Mouse (Mus musculus) embryonic facial prominence, embryonic 14.5 days (tissue): Measurements from ENCODE around the gene Cadps2. TPM values are rescaled to one million over a fixed set of nuclear protein-coding genes. Genes with fewer than 3 reads are reported as not detected.

Experiments used
- ATAC-seq: fragments of 200-750 bp; cut with Nextera tagmentation; 2 replicates; pipeline ENCODE4 v1.8.0; 2017; ENCODE audit warnings: low read depth, moderate number of reproducible peaks, moderate TSS enrichment
- DNase-seq: peaks from one replicate; pipeline ENCODE4 v3.0.0-alpha.2; 2015; ENCODE audit warnings: low spot score
- H3K27ac ChIP-seq: fragments of 300-500 bp; sonication (generic); replicated peaks from 2 replicates; pipeline ENCODE4 v1.5.1; 2014; ENCODE audit warnings: low read depth, mild to moderate bottlenecking, low read length, moderate library complexity
- H3K27me3 ChIP-seq: fragments of 300-500 bp; sonication (generic); replicated peaks from 2 replicates; pipeline ENCODE4 v1.6.1; 2014; ENCODE audit warnings: low read length; ENCODE audit not compliant: control insufficient read depth, insufficient read depth
- H3K36me3 ChIP-seq: fragments of 300-500 bp; sonication (generic); 2 replicates; pipeline ENCODE4 v1.6.1; 2014; ENCODE audit warnings: low read length, mixed read lengths; ENCODE audit not compliant: control insufficient read depth, insufficient read depth
- H3K4me1 ChIP-seq: fragments of 300-500 bp; sonication (generic); 2 replicates; pipeline ENCODE4 v1.6.1; 2014; ENCODE audit warnings: antibody characterized with exemption, low read length; ENCODE audit not compliant: control insufficient read depth, insufficient read depth
- H3K4me2 ChIP-seq: fragments of 300-500 bp; sonication (generic); 2 replicates; pipeline ENCODE4 v1.6.1; 2014; ENCODE audit warnings: low read depth, mild to moderate bottlenecking, low read length, moderate library complexity, mixed read lengths
- H3K4me3 ChIP-seq: fragments of 300-500 bp; sonication (generic); 2 replicates; pipeline ENCODE4 v1.5.1; 2014; ENCODE audit warnings: low read depth, mild to moderate bottlenecking, low read length
- H3K9ac ChIP-seq: fragments of 300-500 bp; sonication (generic); 2 replicates; pipeline ENCODE4 v1.6.1; 2014; ENCODE audit warnings: low read depth, mild to moderate bottlenecking, low read length, moderate library complexity, mixed read lengths
- H3K9me3 ChIP-seq: fragments of 300-500 bp; sonication (generic); 2 replicates; pipeline ENCODE4 v1.6.1; 2016; ENCODE audit warnings: low read length; ENCODE audit not compliant: control insufficient read depth
- WGBS: fragments of 180-500 bp; shearing (Covaris S2); extraction: QIAGEN DNeasy Blood & Tissue Kit; methylation state at CpG from one replicate; pipeline ENCODE4 v1.1.7; 2014; 5-methylcytosine and 5-hydroxymethylcytosine counted together
- polyA plus RNA-seq: library from polyadenylated mRNA; unstranded; fragments of >200 nt; fragmentation: Nextera tagmentation; extraction: Ambion mirVana; gene quantifications from 2 replicates; pipeline ENCODE4 v1.2.1, GENCODE M21; 2014

The Cadps2 gene
- polyA plus RNA-seq, 1 experiment from 2014 or later: 7.2 TPM

DNA sequence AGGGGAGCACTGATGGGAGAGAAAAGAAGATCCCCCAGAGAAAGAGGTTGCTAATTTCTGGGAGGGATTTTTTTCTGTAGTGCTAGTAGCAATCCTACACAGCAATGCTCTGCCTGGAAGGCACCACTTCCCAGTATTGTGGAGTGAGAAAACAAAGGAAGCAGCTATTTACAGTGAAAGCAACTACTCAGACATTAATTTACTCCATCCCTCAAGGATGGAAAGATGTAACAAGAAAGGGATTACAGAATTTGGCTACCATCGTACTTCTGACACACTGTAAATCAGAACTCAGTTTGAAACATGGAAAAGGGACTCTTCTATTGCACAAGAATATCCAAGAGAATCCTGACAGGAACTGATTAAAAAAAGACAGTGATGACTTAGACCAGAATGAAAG, 29.1 kb downstream of the Cadps2 start:
- H3K27ac ChIP-seq: no peak overlapping the region
- no peaks in the 10 kb centered on the region for H3K4me1 ChIP-seq
- no peak overlapping the region for H3K4me3 ChIP-seq
- no peaks in the 10 kb centered on the region for H3K27me3 ChIP-seq
- DNase-seq (no peak), ATAC-seq (no peak)
- H3K36me3 ChIP-seq: no peaks in the 10 kb centered on the region
- no peaks in the 10 kb centered on the region for H3K9me3 ChIP-seq
- 65% methylated on average over 1 of the region's 1 CpGs for WGBS
- H3K4me2 ChIP-seq: no peak overlapping the region
- no peak overlapping the region for H3K9ac ChIP-seq

DNA sequence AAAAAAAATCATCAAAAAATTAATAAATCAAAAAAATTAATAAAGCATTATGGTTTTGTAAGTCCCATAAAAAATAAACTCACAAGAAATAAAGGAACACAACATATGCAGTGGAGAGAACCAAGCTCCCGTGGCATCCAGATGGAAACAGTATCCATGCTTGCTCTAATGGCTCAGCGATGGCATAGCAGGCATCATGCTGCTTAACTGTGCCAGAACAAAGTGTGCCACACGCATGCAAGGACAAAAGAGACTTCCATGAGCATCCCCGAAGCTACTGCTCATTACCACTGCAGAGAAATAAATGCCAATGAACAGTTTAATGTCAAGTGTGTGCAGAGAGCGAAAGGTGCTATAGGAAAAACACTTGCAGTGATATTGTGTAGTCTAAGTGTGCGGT, 29.9 kb downstream of the Cadps2 start:
- Histone ChIP-seq H3K9me3 (no peaks in the 10 kb centered on the region), H3K4me1 (no peaks in the 10 kb centered on the region), H3K36me3 (no peaks in the 10 kb centered on the region), H3K27me3 (no peaks in the 10 kb centered on the region), H3K4me3 (no peak overlapping the region), H3K4me2 (no peak overlapping the region), H3K9ac (no peak overlapping the region), H3K27ac (no peak overlapping the region)
- WGBS: 88% methylated on average over 6 of the region's 6 CpGs
- ATAC-seq (no peak), DNase-seq (no peak)

DNA sequence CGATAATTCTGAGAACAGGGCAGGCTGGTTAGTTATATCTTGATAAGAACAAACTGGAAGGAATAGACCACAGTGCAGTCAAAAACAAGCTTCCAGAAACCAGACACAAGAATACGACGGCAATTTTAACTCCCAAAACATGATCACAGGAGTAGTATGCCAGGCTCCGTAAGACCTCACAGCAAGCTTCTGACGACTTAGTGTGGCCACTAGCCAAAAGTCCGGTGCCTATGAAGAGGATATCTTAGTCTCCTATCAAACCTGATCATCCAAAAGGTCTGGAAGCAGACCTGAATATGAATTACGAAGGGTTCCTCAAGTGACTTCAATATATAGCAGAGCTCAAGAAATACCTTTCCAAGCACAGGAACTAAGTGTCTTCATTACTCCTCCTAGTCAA, 33.9 kb downstream of the Cadps2 start:
- no peaks in the 10 kb centered on the region for H3K27me3 ChIP-seq

DNA sequence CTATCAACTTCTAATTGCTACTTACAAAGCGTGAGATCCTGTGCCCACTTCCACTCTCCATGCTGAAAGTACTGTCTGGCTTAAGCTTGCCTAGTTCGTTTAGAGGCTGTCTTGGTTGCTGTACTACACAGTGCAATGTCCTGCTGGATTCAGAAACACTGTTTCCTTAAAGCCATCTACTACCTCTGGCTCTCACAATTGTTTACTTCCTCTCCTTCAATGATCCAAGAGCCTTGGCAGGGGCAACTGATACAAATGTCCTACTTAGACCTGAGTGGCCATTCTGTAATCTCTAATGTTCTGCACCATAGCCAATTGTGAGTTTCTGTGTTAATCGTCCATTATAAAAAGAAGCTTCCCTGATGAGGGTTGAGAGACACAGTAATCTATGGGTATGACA, 47.4 kb downstream of the Cadps2 start:
- 79% methylated on average over 3 of the region's 3 CpGs for WGBS
- H3K36me3 ChIP-seq: no peaks in the 10 kb centered on the region
- no peak overlapping the region for H3K4me2 ChIP-seq
- H3K4me1 ChIP-seq: no peaks in the 10 kb centered on the region
- H3K27me3 ChIP-seq: no peaks in the 10 kb centered on the region
- no peak overlapping the region for H3K27ac ChIP-seq
- ATAC-seq: no peak
- no peak for DNase-seq
- no peak overlapping the region for H3K4me3 ChIP-seq
- no peak overlapping the region for H3K9ac ChIP-seq
- H3K9me3 ChIP-seq: no peaks in the 10 kb centered on the region

More for the DNA sequence above, 33.9 kb downstream of the Cadps2 start:
- Histone ChIP-seq H3K27ac (no peak overlapping the region), H3K36me3 (no peaks in the 10 kb centered on the region), H3K4me2 (no peak overlapping the region), H3K4me1 (no peaks in the 10 kb centered on the region), H3K9me3 (no peaks in the 10 kb centered on the region), H3K4me3 (no peak overlapping the region), H3K9ac (no peak overlapping the region)
- 90% methylated on average over 7 of the region's 7 CpGs for WGBS
- no peak for ATAC-seq
- no peak for DNase-seq

DNA sequence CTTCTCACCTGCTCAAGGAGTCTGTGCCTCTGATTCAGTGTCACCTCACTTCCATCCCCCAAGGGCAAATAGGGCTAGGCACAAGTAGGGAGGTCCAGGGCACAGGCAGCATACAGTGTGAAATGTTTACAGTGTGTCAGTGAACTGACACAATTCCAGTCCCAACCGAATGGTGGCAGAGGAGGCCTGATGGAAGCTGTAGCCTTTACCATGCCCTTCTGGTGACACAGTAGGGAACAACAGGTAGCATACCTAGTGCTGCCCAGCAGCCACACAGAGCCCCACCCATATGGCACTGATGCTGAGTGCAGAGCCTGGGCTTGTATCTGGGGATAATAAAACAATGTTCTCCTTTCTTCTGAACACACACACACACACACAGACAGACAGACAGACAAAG, 61.6 kb downstream of the Cadps2 start:
- WGBS: 42% methylated on average over 1 of the region's 1 CpGs
- ATAC-seq: no peak
- DNase-seq: no peak

DNA sequence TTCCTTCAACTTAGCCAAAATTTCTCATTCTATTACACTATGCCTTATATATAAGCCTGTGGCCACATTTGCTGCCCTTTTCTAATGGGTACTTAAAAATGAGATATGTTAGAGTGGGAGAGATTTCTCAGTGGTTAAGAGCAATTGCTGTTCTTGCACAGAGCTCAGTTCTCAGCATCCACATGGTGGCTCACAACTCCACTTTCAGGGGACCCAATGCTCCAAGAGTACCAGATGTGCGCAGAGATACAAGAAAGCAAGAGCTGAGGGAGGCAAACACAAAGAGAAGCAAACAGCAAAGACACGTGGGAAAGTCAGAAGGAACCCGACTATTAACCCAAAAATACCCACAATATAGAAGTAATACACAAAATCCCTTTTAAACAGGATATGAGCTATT, 77.0 kb downstream of the Cadps2 start:
- peak; percentile 8 for DNase-seq
- no peak overlapping the region for H3K27ac ChIP-seq
- H3K4me2 ChIP-seq: no peak overlapping the region
- no peak overlapping the region for H3K9ac ChIP-seq
- H3K4me1 ChIP-seq: no peaks in the 10 kb centered on the region
- no peaks in the 10 kb centered on the region for H3K27me3 ChIP-seq
- no peaks in the 10 kb centered on the region for H3K36me3 ChIP-seq
- ATAC-seq: no peak
- 59% methylated on average over 3 of the region's 3 CpGs for WGBS
- no peak overlapping the region for H3K4me3 ChIP-seq
- H3K9me3 ChIP-seq: no peaks in the 10 kb centered on the region

More for the DNA sequence above, 61.6 kb downstream of the Cadps2 start:
- H3K27ac ChIP-seq: no peak overlapping the region
- no peaks in the 10 kb centered on the region for H3K9me3 ChIP-seq
- no peak overlapping the region for H3K4me2 ChIP-seq
- no peaks in the 10 kb centered on the region for H3K4me1 ChIP-seq
- no peaks in the 10 kb centered on the region for H3K27me3 ChIP-seq
- no peaks in the 10 kb centered on the region for H3K36me3 ChIP-seq
- no peak overlapping the region for H3K4me3 ChIP-seq
- H3K9ac ChIP-seq: no peak overlapping the region

DNA sequence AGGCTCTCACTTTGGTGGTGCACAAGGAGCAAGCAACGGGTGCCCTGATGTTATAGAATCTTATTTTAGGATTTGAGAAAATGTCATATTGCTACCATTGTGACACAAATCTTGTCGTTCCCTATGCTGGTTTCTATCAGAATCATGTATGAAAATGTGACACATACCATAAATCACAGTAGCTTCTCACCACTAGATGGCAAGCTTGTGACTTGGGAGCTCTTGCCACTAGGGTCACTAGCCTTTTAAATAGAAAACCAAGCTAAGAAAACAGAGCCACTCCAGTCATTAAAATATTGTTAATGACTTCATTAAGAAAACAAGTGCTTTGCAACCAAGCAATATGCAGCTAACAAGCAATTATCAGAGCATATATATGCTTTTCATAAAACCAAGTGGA, 81.0 kb downstream of the Cadps2 start:
- H3K4me3 ChIP-seq: no peak overlapping the region
- no peak overlapping the region for H3K27ac ChIP-seq
- no peak overlapping the region for H3K9ac ChIP-seq
- 82% methylated on average over 2 of the region's 2 CpGs for WGBS
- H3K36me3 ChIP-seq: no peaks in the 10 kb centered on the region
- ATAC-seq (no peak), DNase-seq (peak; percentile 25)
- H3K9me3 ChIP-seq: no peaks in the 10 kb centered on the region
- H3K4me2 ChIP-seq: no peak overlapping the region
- no peaks in the 10 kb centered on the region for H3K27me3 ChIP-seq
- H3K4me1 ChIP-seq: no peaks in the 10 kb centered on the region

DNA sequence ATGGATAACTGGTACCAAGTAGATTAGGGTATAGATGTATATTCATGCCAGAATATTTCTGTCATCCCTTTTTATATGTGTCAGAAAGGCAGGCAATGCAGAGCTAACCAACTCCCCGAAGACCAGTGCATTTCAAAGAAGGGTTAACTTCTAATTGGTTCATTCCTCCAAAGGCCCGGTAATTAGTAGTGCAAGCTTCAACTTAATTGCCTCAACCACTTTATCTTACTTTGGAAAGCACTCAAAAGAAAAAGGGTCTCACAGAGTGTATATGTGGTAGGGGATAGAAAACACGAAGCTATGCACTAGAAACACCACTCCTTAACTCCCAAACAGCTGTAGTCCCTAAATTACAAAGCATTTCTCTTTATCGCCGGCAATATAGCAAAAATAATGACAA, 90.4 kb downstream of the Cadps2 start:
- 68% methylated on average over 5 of the region's 5 CpGs for WGBS
- ATAC-seq (peak; percentile 37; the same call in 1 of the 2 replicates), DNase-seq (peak; percentile 5)
- no peak overlapping the region for H3K27ac ChIP-seq
- no peaks in the 10 kb centered on the region for H3K27me3 ChIP-seq
- no peak overlapping the region for H3K4me2 ChIP-seq
- no peaks in the 10 kb centered on the region for H3K9me3 ChIP-seq
- no peaks in the 10 kb centered on the region for H3K36me3 ChIP-seq
- no peak overlapping the region for H3K9ac ChIP-seq
- H3K4me1 ChIP-seq: no peaks in the 10 kb centered on the region
- H3K4me3 ChIP-seq: no peak overlapping the region

DNA sequence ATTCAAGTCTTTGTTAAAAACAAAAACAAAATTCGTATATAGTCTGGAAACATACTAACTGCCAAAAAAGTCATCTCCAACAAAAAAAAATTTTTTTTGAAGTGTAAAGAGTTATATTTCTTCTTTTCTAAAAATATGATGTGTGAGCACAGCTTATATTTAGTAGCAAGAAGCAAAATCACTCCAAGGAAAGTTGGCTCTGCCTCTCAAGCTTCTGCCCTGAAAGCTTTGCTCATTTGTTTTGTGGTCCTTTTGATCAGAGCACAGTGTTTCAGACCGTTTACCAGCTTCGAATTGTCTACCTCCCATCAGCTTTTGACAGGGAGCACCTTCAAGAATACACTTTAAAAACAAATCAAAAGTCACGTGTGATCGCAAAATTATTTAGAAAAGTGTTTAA, 99.2 kb downstream of the Cadps2 start:
- no peaks in the 10 kb centered on the region for H3K36me3 ChIP-seq
- ATAC-seq: no peak
- no peak overlapping the region for H3K4me2 ChIP-seq
- no peaks in the 10 kb centered on the region for H3K9me3 ChIP-seq
- no peak overlapping the region for H3K27ac ChIP-seq
- no peaks in the 10 kb centered on the region for H3K4me1 ChIP-seq
- no peak overlapping the region for H3K9ac ChIP-seq
- WGBS: 75% methylated on average over 5 of the region's 5 CpGs
- no peak overlapping the region for H3K4me3 ChIP-seq
- no peaks in the 10 kb centered on the region for H3K27me3 ChIP-seq
- DNase-seq: no peak
